Mouse (Mus musculus): Measurements from ENCODE around the gene Cachd1. TPM values are rescaled to one million over a fixed set of nuclear protein-coding genes. Genes with fewer than 3 reads are reported as not detected.

The Cachd1 gene
- total and polyA plus RNA-seq, 2 experiments: 0.46 to 1.1 TPM

DNA sequence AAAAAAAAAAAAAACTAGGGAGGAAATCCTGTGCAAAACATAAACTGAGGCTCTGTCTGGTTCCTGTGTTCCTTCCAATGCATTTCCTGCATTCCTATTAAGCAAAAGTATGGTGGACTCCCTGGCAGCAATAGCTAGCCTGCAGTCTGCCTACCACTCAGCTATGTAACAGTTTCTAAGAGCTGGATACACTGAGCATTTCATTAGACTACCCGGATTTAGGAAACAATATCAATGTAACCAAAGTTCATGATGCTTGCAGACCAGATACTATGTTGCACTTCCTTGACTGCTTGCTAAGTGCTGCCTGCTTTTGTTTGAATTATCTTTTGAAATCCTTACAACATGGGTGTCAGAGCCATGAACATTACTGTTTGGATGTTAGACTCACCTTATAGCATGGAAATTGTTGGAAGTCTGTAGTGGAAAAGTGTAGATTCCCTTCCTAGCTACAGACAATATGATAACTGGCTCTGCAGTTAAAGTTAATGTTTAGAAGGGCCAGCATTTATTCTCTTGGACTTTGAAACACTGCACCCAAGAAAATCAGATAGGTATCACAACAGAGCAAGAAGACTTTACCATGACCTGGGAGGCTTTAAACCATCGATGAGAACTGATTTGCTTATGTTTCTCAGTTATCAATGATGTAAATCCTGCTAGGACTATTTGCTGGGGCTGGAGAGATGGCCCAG is 37.4 kb downstream of the Cachd1 start:
- no peaks in the 10 kb centered on the region for H3K36me3 ChIP-seq (ENCODE audit: control insufficient read depth, insufficient read depth, low read length)
- no peak overlapping the region for H3K27ac ChIP-seq (replicated peaks; ENCODE audit: insufficient read depth, low read depth, low read length)
- whole genome bisulfite sequencing: 50% methylated on average over 2 of the region's 2 CpGs

GRCm38 (mm10) chr4:100819238-100819637 is 42.8 kb downstream of the Cachd1 start:
- TF ChIP-seq CTCF (IDR thresholded peaks at IDR 0.05; ENCODE audit: low read depth, low read length): no peak
- no peak for TF ChIP-seq POLR2A (IDR thresholded peaks at IDR 0.05; ENCODE audit: extremely low read depth, insufficient read depth, low read length)
- H3K9ac ChIP-seq (ENCODE audit: low read depth, low read length): no peak overlapping the region
- no peaks in the 10 kb centered on the region for H3K79me2 ChIP-seq (ENCODE audit: control insufficient read depth, insufficient read depth, low read length)
- no peak for DNase-seq (ENCODE audit: extremely low read depth, low read depth, low spot score)
- no peak overlapping the region for H3K4me3 ChIP-seq (ENCODE audit: insufficient read depth, low read depth, low read length)
- H3K36me3 ChIP-seq (ENCODE audit: control insufficient read depth, insufficient read depth, low read length): no peaks in the 10 kb centered on the region
- H3K27me3 ChIP-seq (ENCODE audit: control insufficient read depth, insufficient read depth, low read length): no peaks in the 10 kb centered on the region
- no peaks in the 10 kb centered on the region for H3K4me1 ChIP-seq (ENCODE audit: control insufficient read depth, insufficient read depth, low read length)
- WGBS: 89% methylated on average over 3 of the region's 3 CpGs
- H3K27ac ChIP-seq (replicated peaks; ENCODE audit: insufficient read depth, low read depth, low read length): no peak overlapping the region

More for the DNA sequence above, 37.4 kb downstream of the Cachd1 start:
- Histone ChIP-seq H3K27me3 (ENCODE audit: control insufficient read depth, insufficient read depth, low read length) (no peaks in the 10 kb centered on the region), H3K79me2 (ENCODE audit: control insufficient read depth, insufficient read depth, low read length) (no peaks in the 10 kb centered on the region), H3K4me3 (ENCODE audit: insufficient read depth, low read depth, low read length) (no peak overlapping the region), H3K9ac (ENCODE audit: low read depth, low read length) (no peak overlapping the region), H3K4me1 (ENCODE audit: control insufficient read depth, insufficient read depth, low read length) (no peaks in the 10 kb centered on the region; the same call in 1 of the 2 replicates)
- TF ChIP-seq CTCF (IDR thresholded peaks at IDR 0.05; ENCODE audit: low read depth, low read length) (no peak), POLR2A (IDR thresholded peaks at IDR 0.05; ENCODE audit: extremely low read depth, insufficient read depth, low read length) (no peak)
- DNase-seq (ENCODE audit: extremely low read depth, low read depth, low spot score): no peak

DNA sequence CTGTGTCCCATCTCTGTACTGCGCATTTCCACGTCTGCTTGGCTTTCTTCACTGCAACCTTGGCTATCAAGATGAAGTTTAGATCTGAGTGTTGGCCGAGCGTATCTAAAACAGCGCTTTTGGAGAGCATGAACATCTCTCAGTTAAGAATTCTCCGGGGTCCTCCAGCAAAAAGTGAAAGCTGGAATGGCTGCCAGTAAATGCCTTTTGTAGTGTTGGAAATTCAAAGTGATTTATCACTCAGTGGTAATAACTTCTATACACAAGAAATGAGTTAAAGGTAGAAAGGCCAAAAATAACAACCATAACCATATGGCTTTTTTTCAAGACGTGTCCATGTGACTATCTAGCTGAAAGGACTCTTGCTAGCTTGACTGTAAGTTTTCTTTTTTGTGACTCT is 46.1 kb downstream of the Cachd1 start:
- WGBS: 91% methylated on average over 7 of the region's 7 CpGs

DNA sequence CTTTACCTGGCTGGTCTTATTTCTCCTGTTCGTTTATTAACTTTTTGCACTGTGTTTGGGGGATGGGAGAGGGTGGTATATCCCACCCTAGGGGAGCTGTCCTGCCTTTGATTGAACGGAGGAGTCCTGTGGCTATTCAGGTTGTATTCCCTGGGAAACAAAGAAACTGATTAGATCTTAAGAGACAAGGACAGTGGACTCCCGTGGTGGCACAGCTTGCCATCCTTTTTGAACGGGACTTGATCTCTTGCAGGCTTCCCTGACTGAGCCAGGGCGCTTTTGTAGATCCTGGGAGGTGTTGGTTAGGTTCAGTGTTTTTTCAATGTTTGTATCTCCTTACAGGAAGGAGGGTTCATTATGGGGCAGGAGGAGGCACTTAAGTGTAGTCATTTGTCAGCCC is 50.9 kb downstream of the Cachd1 start:
- Histone ChIP-seq H3K9ac (ENCODE audit: low read depth, low read length) (no peak overlapping the region), H3K4me3 (ENCODE audit: insufficient read depth, low read depth, low read length) (no peak overlapping the region), H3K4me1 (ENCODE audit: control insufficient read depth, insufficient read depth, low read length) (no peaks in the 10 kb centered on the region), H3K79me2 (ENCODE audit: control insufficient read depth, insufficient read depth, low read length) (no peaks in the 10 kb centered on the region), H3K36me3 (ENCODE audit: control insufficient read depth, insufficient read depth, low read length) (no peaks in the 10 kb centered on the region), H3K27me3 (ENCODE audit: control insufficient read depth, insufficient read depth, low read length) (no peaks in the 10 kb centered on the region; the same call in 1 of the 2 replicates), H3K27ac (replicated peaks; ENCODE audit: insufficient read depth, low read depth, low read length) (no peak overlapping the region)
- TF ChIP-seq CTCF (IDR thresholded peaks at IDR 0.05; ENCODE audit: low read depth, low read length) (no peak), POLR2A (IDR thresholded peaks at IDR 0.05; ENCODE audit: extremely low read depth, insufficient read depth, low read length) (no peak)
- 26% methylated on average over 5 of the region's 5 CpGs for WGBS
- no peak for DNase-seq (ENCODE audit: extremely low read depth, low read depth, low spot score)

More for the DNA sequence above, 46.1 kb downstream of the Cachd1 start:
- Histone ChIP-seq H3K27me3 (ENCODE audit: control insufficient read depth, insufficient read depth, low read length) (no peaks in the 10 kb centered on the region), H3K9ac (ENCODE audit: low read depth, low read length) (no peak overlapping the region), H3K36me3 (ENCODE audit: control insufficient read depth, insufficient read depth, low read length) (no peaks in the 10 kb centered on the region), H3K79me2 (ENCODE audit: control insufficient read depth, insufficient read depth, low read length) (no peaks in the 10 kb centered on the region), H3K27ac (replicated peaks; ENCODE audit: insufficient read depth, low read depth, low read length) (no peak overlapping the region), H3K4me1 (ENCODE audit: control insufficient read depth, insufficient read depth, low read length) (no peaks in the 10 kb centered on the region), H3K4me3 (ENCODE audit: insufficient read depth, low read depth, low read length) (no peak overlapping the region)
- no peak for TF ChIP-seq POLR2A (IDR thresholded peaks at IDR 0.05; ENCODE audit: extremely low read depth, insufficient read depth, low read length)
- TF ChIP-seq CTCF (IDR thresholded peaks at IDR 0.05; ENCODE audit: low read depth, low read length): no peak
- no peak for DNase-seq (ENCODE audit: extremely low read depth, low read depth, low spot score)

DNA sequence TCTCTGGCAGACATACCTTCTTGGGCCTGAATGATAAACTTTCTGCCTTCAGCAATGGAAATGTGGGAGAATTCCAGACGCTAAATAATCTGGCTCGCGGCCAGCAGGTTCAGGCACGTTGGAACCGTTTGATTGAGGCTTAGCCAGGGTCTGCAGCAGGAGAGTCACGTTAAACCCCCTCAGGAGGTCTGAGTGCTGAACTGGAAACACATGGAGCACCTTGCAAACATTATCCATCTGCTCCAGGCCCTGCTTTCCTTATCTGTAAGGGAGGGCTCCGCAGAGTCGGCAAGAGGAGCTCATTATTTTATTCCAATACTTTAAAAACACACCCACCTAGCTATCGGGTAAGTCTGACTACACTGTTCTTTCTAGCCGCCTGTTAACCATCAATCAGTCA is 52.3 kb downstream of the Cachd1 start:
- no peak overlapping the region for H3K4me3 ChIP-seq (ENCODE audit: insufficient read depth, low read depth, low read length)
- H3K27ac ChIP-seq (replicated peaks; ENCODE audit: insufficient read depth, low read depth, low read length): no peak overlapping the region
- H3K79me2 ChIP-seq (ENCODE audit: control insufficient read depth, insufficient read depth, low read length): no peaks in the 10 kb centered on the region
- H3K36me3 ChIP-seq (ENCODE audit: control insufficient read depth, insufficient read depth, low read length): no peaks in the 10 kb centered on the region
- TF ChIP-seq POLR2A (IDR thresholded peaks at IDR 0.05; ENCODE audit: extremely low read depth, insufficient read depth, low read length) (no peak), CTCF (IDR thresholded peaks at IDR 0.05; ENCODE audit: low read depth, low read length) (no peak)
- WGBS: 16% methylated on average over 10 of the region's 10 CpGs
- no peak overlapping the region for H3K9ac ChIP-seq (ENCODE audit: low read depth, low read length)
- DNase-seq (ENCODE audit: extremely low read depth, low read depth, low spot score): no peak
- H3K4me1 ChIP-seq (ENCODE audit: control insufficient read depth, insufficient read depth, low read length): no peaks in the 10 kb centered on the region
- no peaks in the 10 kb centered on the region; the same call in 1 of the 2 replicates for H3K27me3 ChIP-seq (ENCODE audit: control insufficient read depth, insufficient read depth, low read length)

- Histone ChIP-seq H3K36me3 (ENCODE audit: control insufficient read depth, insufficient read depth, low read length) (no peaks in the 10 kb centered on the region), H3K4me3 (ENCODE audit: insufficient read depth, low read depth, low read length) (no peak overlapping the region), H3K27ac (replicated peaks; ENCODE audit: insufficient read depth, low read depth, low read length) (no peak overlapping the region), H3K79me2 (ENCODE audit: control insufficient read depth, insufficient read depth, low read length) (no peaks in the 10 kb centered on the region), H3K27me3 (ENCODE audit: control insufficient read depth, insufficient read depth, low read length) (no peaks in the 10 kb centered on the region), H3K4me1 (ENCODE audit: control insufficient read depth, insufficient read depth, low read length) (no peaks in the 10 kb centered on the region), H3K9ac (ENCODE audit: low read depth, low read length) (no peak overlapping the region)
- no peak for DNase-seq (ENCODE audit: extremely low read depth, low read depth, low spot score)
- WGBS: 45% methylated on average over 6 of the region's 6 CpGs
- TF ChIP-seq CTCF (IDR thresholded peaks at IDR 0.05; ENCODE audit: low read depth, low read length): no peak
Observed at GRCm38 (mm10) chr4:100837205-100837604, 60.7 kb downstream of the Cachd1 start.
